Mouse (Mus musculus) left cerebral cortex, postnatal 36 days (tissue): ENCODE measurements around the gene Fis1. TPM values are rescaled to one million over a fixed set of nuclear protein-coding genes. Genes with fewer than 3 reads are reported as not detected.

ENCODE experiments used
- DNase-seq, 2 experiments: peaks; one replicate each; pipeline ENCODE4 v3.0.0; 2021 to 2022; ENCODE audit warnings: low spot score in 2 of 2, mixed read lengths in 1 of 2
- intact Hi-C: fragments of 180-260 bp; cut with DNase I; formaldehyde crosslinking; loops from one replicate; pipeline ENCODE4 v1.15.1; 2025
- total RNA-seq, 2 experiments: library from RNA; stranded (reverse); gene quantifications; 2 replicates each; pipeline ENCODE4 v1.2.3; 2021

Fis1 gene
- total RNA-seq, 2 experiments from 2014 or later: 250 to 282 TPM

GRCm38 (mm10) chr5:136962966-136963540 lies 10.0 kb downstream of the Fis1 start:
- intact Hi-C loops: no loop called here
- no peak for DNase-seq

GRCm38 (mm10) chr5:136965210-136965609 lies 12.1 kb downstream of the Fis1 start:
- intact Hi-C loops: no loop called here
- DNase-seq: no peak

- no peak for DNase-seq
- intact Hi-C loops: no loop called here
These were observed 12.6 kb downstream of the Fis1 start for GRCm38 (mm10) chr5:136965686-136966085.

GRCm38 (mm10) chr5:136966331-136966730 lies 13.3 kb downstream of the Fis1 start, which contains the start of gene Cldn15:
Cldn15 (plus strand) TSS chr5:136966616.
- DNase-seq: no peak
- intact Hi-C loops: no loop called here

DNA sequence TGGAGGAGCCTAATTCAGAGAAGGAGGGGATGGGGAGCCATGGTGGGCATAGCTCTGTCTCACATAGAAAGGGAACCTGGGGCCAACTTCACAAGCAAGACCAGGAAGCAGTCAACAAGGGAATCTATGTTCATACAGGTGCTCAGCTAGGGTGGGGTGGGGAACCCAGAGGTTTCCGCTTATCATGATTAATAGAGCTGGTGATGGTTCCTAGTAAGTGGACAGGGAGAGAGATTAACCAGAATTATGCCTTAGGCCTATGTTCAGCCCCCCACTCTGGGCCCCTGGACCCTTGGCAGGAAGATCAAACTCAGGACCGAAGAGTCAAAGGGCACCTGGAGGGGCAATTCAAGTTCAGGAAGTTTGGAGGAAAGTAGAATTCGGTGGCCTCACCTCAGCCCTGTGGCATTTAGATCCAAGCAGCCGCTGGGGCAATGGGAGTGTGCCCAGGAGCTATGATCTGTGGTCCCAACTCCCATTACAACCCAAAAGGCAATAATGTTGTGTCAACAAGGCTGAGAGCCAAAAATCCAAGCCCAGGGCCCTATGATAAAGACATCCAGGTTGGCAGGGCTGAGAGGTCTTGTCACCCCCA lies 13.9 kb downstream of the Fis1 start:
- DNase-seq: no peak
- intact Hi-C loops: no loop called here

DNA sequence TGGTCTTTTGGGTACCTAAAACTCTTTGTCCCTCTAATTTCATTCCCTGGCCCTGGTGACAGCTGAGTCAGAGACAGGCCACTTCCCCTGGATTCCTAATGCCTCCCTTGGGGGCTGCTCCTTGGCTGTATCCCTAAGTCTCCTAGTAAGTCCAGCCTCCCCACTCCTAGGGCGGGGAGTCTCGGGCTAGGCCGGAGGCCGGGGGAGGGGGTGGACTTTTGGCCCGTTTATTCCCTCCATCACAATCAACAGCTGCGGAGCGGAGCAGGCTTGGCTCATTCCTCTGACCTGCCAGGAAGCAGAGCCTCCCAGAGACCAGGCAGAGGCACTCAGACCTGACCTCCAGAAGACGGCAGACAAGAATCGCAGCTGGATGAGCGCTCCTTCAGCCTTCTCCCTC lies 14.5 kb downstream of the Fis1 start:
- no peak for DNase-seq
- intact Hi-C loops: no loop called here

- DNase-seq: peak in 1 of 2 experiments; percentile 39
- intact Hi-C loops: loop anchor here (5.0 kb wide), 1 partner anchor 43 kb away; no protein-coding TSS in a partner anchor
These were observed 17.6 kb downstream of the Fis1 start for GRCm38 (mm10) chr5:136970703-136971102.

DNA sequence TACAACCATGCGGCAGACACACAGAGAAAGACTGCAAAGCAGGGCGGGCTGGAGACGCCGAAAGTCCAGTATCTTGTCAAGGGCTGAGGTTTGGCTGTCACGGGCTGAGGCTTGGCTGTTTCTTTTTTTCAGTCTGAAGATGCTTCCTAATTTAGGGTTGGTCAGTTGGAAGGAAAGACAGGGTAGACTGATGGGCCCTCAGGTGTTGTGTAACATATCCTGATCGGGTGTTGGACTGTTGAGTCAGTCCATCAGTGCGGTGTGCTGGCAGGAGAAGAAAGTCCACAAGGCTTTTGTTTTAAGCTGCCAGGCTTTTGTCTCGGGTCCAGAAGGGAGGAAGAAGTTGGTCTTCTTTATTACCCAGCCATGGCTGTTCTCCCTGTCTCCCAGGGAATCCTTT lies 20.6 kb downstream of the Fis1 start:
- intact Hi-C loops: loop anchor here (5.0 kb wide), 1 partner anchor 46 kb away; no protein-coding TSS in a partner anchor

DNA sequence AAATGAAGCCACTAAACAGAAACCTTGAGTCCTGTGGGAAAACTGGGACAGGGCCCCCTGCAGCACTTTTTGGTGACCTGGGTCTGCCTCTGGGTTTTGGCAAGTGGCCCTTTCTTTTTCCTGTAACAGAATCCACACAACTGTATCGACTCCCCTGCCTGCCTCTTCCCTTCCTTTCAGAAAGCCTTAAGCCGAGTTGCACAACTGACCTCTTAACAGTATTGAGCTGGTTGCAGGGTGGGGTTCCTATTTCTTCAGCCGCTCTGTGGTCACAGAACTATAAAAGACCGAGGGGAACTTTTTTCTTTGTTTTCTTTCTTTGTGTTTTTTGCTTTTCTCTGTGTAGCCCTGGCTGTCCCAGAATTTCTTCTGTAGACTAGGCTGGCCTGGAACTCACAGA lies 24.7 kb downstream of the Fis1 start:
- intact Hi-C loops: no loop called here
- DNase-seq: no peak

More for the DNA sequence above, 20.6 kb downstream of the Fis1 start:
- DNase-seq: no peak

GRCm38 (mm10) chr5:136979762-136980161 lies 26.7 kb downstream of the Fis1 start:
- DNase-seq: no peak
- intact Hi-C loops: no loop called here

- no peak for DNase-seq
- intact Hi-C loops: no loop called here
These were observed 27.9 kb downstream of the Fis1 start for GRCm38 (mm10) chr5:136980974-136981373.

DNA sequence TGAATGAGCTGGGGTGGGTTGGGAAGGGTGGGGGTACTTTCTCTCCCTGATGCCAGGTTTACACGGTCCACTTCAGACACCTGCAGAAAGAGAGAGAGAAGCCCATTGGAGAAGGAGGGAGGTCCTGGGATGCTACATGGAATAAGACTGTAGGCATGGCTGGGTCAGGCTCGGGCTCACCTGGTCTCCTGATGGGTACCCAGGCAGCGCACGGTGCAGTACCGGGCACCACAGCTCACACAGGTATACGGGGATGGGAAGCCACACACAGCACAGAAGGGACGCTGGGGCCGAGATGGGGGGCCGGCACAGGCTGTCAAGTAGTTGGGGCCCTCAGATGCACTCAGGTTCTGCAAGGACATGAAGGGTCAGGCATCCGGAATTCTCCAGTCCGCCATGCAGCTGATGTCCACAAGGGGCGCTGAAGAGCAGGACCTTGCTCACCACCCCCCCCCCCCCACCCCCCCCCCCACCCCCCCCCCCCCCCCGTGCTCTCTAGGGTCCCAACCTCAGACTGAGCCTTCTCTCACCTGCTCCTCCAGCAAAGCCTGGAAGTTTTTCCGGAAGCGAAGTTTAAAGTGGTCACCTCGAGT lies 29.4 kb downstream of the Fis1 start:
- intact Hi-C loops: no loop called here
- DNase-seq: no peak

DNA sequence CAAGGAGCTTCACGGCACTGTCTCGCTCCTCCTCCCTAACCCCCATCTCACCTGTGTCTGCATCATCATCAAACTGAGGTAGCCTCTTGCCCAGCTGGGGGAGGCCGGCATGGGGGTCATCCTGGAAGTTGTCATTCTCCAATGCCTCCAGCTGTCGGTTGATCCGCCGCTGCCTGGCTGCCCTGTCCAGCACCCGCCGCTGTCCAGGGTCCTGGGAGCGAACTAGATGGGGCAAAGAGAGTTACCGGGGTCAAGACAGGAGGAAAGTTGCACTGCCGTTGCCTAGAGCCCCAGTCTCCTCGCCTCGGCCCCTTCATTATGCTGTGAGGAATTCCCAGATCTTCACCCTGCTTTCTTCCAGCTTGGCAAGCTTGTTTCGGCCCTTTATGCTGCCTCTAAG lies 31.8 kb downstream of the Fis1 start:
- intact Hi-C loops: no loop called here
- no peak for DNase-seq

- intact Hi-C loops: no loop called here
- DNase-seq: peak; percentile 93 to 94
These were observed 33.6 kb downstream of the Fis1 start, which contains the start of gene Plod3 for GRCm38 (mm10) chr5:136986695-136987137. Plod3 (plus strand) TSS chr5:136987019.

GRCm38 (mm10) chr5:136987138-136987933 lies 34.3 kb downstream of the Fis1 start:
- intact Hi-C loops: no loop called here
- peak; percentile 83 to 84 for DNase-seq

DNA sequence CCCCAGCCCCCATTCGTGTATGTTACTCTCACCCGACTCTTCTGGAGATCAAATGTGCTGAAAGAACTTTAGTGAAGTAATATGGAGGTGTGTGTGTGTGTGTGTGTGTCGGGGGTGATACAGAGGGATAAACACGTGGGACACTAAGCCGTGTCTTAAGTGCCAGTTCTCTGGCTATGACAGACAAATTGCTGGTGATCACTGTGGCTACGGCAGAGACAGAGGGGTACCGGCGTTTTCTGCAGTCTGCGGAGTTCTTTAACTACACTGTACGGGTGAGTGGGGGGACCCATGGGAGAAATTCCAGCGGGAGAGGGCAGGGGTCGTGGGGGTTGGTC lies 34.8 kb downstream of the Fis1 start, which contains the start of gene Znhit1:
Gene Znhit1 (minus strand): TSS at position 88 of the 338 bp plus-strand sequence.
- DNase-seq: no peak
- intact Hi-C loops: no loop called here

- intact Hi-C loops: no loop called here
- DNase-seq: no peak
These were observed 35.3 kb downstream of the Fis1 start for GRCm38 (mm10) chr5:136988420-136988819.

DNA sequence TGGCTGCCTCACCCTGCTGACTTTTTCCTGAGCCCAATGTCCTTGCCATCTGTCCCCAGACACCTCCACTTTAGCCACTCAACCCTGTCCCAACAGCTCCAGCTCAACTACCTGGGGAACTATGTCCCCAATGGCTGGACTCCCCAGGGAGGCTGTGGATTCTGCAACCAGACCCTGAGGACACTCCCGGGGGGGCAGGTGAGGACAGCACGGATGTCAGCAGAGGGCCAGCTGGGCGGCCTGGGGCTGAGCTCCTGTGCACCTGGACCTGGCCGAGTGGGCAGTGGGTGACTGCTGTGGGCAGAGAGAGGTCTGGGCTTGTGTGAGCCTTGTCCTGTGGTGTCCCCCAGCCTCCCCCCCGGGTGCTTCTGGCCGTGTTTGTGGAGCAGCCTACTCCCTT lies 36.7 kb downstream of the Fis1 start:
- intact Hi-C loops: no loop called here
- DNase-seq: no peak

DNA sequence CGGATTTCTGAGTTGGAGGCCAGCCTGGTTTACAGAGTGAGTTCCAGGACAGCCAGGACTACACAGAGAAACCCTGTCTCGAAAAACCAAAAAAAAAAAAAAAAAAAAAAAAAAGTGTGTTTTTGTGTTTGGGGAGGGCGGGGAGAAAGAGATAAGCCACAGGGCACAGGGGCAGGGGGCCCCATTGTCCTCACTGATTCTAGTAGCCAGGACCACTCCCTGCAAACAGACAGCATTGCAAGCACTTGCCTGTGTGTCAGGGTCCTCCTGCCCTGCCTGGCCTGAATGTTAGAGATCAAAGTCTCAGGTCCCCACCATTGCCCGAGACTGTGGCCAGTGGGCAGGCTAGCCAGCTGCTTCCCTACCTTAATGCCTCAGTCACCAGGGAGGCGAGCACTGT lies 46.4 kb downstream of the Fis1 start:
- intact Hi-C loops: no loop called here
- no peak for DNase-seq

GRCm38 (mm10) chr5:137000612-137001011 lies 47.5 kb downstream of the Fis1 start:
- intact Hi-C loops: no loop called here
- no peak for DNase-seq
